Mouse (Mus musculus): ENCODE results near the gene Flg.

Flg gene

GRCm38 (mm10) chr3:93273223-93273622 lies at the start of gene Flg:
TSS of gene Flg (plus strand) at chr3:93273523.
- no peak for DNase-seq (ENCODE audit: low spot score)

- DNase-seq (ENCODE audit: low spot score): peak; percentile 33
These were observed 24.2 kb downstream of the Flg start for GRCm38 (mm10) chr3:93297542-93297941.

GRCm38 (mm10) chr3:93299832-93300231 lies 26.5 kb downstream of the Flg start:
- peak; percentile 24 for DNase-seq (ENCODE audit: low spot score)

GRCm38 (mm10) chr3:93301896-93302295 lies 28.6 kb downstream of the Flg start:
- DNase-seq (ENCODE audit: low spot score): no peak

GRCm38 (mm10) chr3:93306142-93306541 lies 32.8 kb downstream of the Flg start:
- DNase-seq (ENCODE audit: low spot score): no peak

GRCm38 (mm10) chr3:93311371-93311770 lies 38.0 kb downstream of the Flg start:
- DNase-seq (ENCODE audit: low spot score): no peak

- no peak for DNase-seq (ENCODE audit: low spot score)
These were observed 41.1 kb downstream of the Flg start for GRCm38 (mm10) chr3:93314388-93314787.

GRCm38 (mm10) chr3:93319449-93319848 lies 46.1 kb downstream of the Flg start, which contains the start of gene Hrnr:
TSS of gene Hrnr (plus strand) at chr3:93319749.
- no peak for DNase-seq (ENCODE audit: low spot score)

GRCm38 (mm10) chr3:93337749-93338148 lies 64.4 kb downstream of the Flg start:
- DNase-seq (ENCODE audit: low spot score): no peak

- DNase-seq (ENCODE audit: low spot score): no peak
These were observed 66.7 kb downstream of the Flg start for GRCm38 (mm10) chr3:93340021-93340420.
